Mouse (Mus musculus) left cerebral cortex, postnatal 10 days (tissue): ENCODE measurements around the gene Gm20479. TPM values are rescaled to one million over a fixed set of nuclear protein-coding genes. Genes with fewer than 3 reads are reported as not detected.

Source experiments
- DNase-seq, 2 experiments: peaks; one replicate each; pipeline ENCODE4 v3.0.0; 2021 to 2022; ENCODE audit warnings: low spot score in 2 of 2, mixed read lengths in 1 of 2; ENCODE audit errors: extremely low spot score in 1 of 2
- intact Hi-C: fragments of 180-260 bp; cut with DNase I; formaldehyde crosslinking; loops from one replicate; pipeline ENCODE4 v1.15.1; 2025
- total RNA-seq, 2 experiments: library from RNA; stranded (reverse); gene quantifications; 2 replicates each; pipeline ENCODE4 v1.2.3; 2021

Gene Gm20479
- total RNA-seq, 2 experiments from 2014 or later = not detected

- no peak for DNase-seq
- intact Hi-C loops = no loop called here
These were observed 32.3 kb downstream of the Gm20479 start for GRCm38 (mm10) chr7:27324928-27325327.

- no peak for DNase-seq
- intact Hi-C loops = no loop called here
These were observed 33.1 kb downstream of the Gm20479 start for GRCm38 (mm10) chr7:27324161-27324560.

- no peak for DNase-seq
- intact Hi-C loops = no loop called here
These were observed 34.2 kb downstream of the Gm20479 start for GRCm38 (mm10) chr7:27323001-27323400.

GRCm38 (mm10) chr7:27322291-27322690 lies 34.9 kb downstream of the Gm20479 start:
- intact Hi-C loops = no loop called here
- DNase-seq = no peak

GRCm38 (mm10) chr7:27319411-27319810 lies 37.8 kb downstream of the Gm20479 start:
- intact Hi-C loops = no loop called here
- DNase-seq = no peak

GRCm38 (mm10) chr7:27315958-27316357 lies 41.3 kb downstream of the Gm20479 start:
- peak in 1 of 2 experiments; percentile 48 for DNase-seq
- intact Hi-C loops = no loop called here

GRCm38 (mm10) chr7:27314393-27314792 lies 42.8 kb downstream of the Gm20479 start:
- intact Hi-C loops = no loop called here
- DNase-seq = no peak

- intact Hi-C loops = no loop called here
- no peak for DNase-seq
These were observed 45.5 kb downstream of the Gm20479 start for GRCm38 (mm10) chr7:27311651-27312284.

GRCm38 (mm10) chr7:27310996-27311535 lies 46.2 kb downstream of the Gm20479 start:
- DNase-seq = no peak
- intact Hi-C loops = no loop called here

- peak in 1 of 2 experiments; percentile 71 for DNase-seq
- intact Hi-C loops = no loop called here
These were observed 46.9 kb downstream of the Gm20479 start for GRCm38 (mm10) chr7:27310306-27310705.

GRCm38 (mm10) chr7:27309832-27310231 lies 47.4 kb downstream of the Gm20479 start:
- no peak for DNase-seq
- intact Hi-C loops = no loop called here

- intact Hi-C loops = no loop called here
- DNase-seq = no peak
These were observed 48.2 kb downstream of the Gm20479 start for GRCm38 (mm10) chr7:27308821-27309549.

GRCm38 (mm10) chr7:27307551-27307950 lies 49.7 kb downstream of the Gm20479 start:
- intact Hi-C loops = no loop called here
- DNase-seq = no peak

GRCm38 (mm10) chr7:27306161-27307160 lies 50.8 kb downstream of the Gm20479 start:
- DNase-seq = no peak
- intact Hi-C loops = no loop called here

- intact Hi-C loops = no loop called here
- no peak for DNase-seq
These were observed 52.0 kb downstream of the Gm20479 start for GRCm38 (mm10) chr7:27305091-27305730.
